Comparison of ENCODE assay signal across 23 mouse cellular contexts in genomic region chr6:52871306-52871705, GRCm38 (mm10).
A peak's percentile ranks its signal among the peaks of the same experiment; 100 is the strongest.
DNase-seq lines count a peak whose midpoint lies in the region; ATAC-seq and TF ChIP-seq lines count a peak whose summit lies in the region.
"Had no signal": no experiment of that assay in that cellular context is flagged by ENCODE, and none has a peak within 500 bp of the region (broad histone marks: within the 10 kb centered on the region; RNA-seq: fewer than 3 reads in every experiment).

No protein-coding gene starts in this region.

- no peaks in the 10 kb centered on the region for H3K27me3 ChIP-seq in intestine, postnatal 0 days (replicated peaks; ENCODE audit: control insufficient read depth, insufficient read depth, low read length)
- no peaks in the 10 kb centered on the region for H3K27me3 ChIP-seq in intestine, embryonic 16.5 days (replicated peaks; ENCODE audit: control insufficient read depth, insufficient read depth, low read length)
- H3K27me3 ChIP-seq in neural tube, embryonic 11.5 days (ENCODE audit: control insufficient read depth, insufficient read depth, low read length): no peaks in the 10 kb centered on the region
- H3K27me3 ChIP-seq: hindbrain, embryonic 12.5 days; liver, embryonic 13.5 days; lung, embryonic 15.5 days had no signal

- H3K9me3 ChIP-seq in intestine, postnatal 0 days (ENCODE audit: control insufficient read depth): no peaks in the 10 kb centered on the region
- no peaks in the 10 kb centered on the region for H3K9me3 ChIP-seq in intestine, embryonic 16.5 days (ENCODE audit: control insufficient read depth, low read length)
- no peaks in the 10 kb centered on the region for H3K9me3 ChIP-seq in neural tube, embryonic 11.5 days (ENCODE audit: control insufficient read depth, low read length)
- H3K9me3 ChIP-seq: embryonic facial prominence, embryonic 10.5 days; forebrain, embryonic 10.5 days; G1E; heart, embryonic 10.5 days; hindbrain, embryonic 12.5 days; liver, embryonic 13.5 days; lung, embryonic 15.5 days had no signal

- no peaks in the 10 kb centered on the region for H3K4me1 ChIP-seq in intestine, postnatal 0 days (replicated peaks; ENCODE audit: control insufficient read depth, insufficient read depth, low read length)
- H3K4me1 ChIP-seq in intestine, embryonic 16.5 days (ENCODE audit: control insufficient read depth, insufficient read depth, low read length): no peaks in the 10 kb centered on the region
- peaks cover 4% of the 10 kb centered on the region; the same call in 1 of the 2 replicates for H3K4me1 ChIP-seq in neural tube, embryonic 11.5 days (ENCODE audit: control insufficient read depth, insufficient read depth, low read length)
- H3K4me1 ChIP-seq: liver, embryonic 13.5 days; lung, embryonic 15.5 days had no signal

- 43% methylated on average over 2 of the region's 2 CpGs for WGBS in intestine, postnatal 0 days
- 37% methylated on average over 2 of the region's 2 CpGs for WGBS in intestine, embryonic 16.5 days
- WGBS in neural tube, embryonic 11.5 days: 23% methylated on average over 2 of the region's 2 CpGs

- no peak overlapping the region for H3K4me2 ChIP-seq in intestine, postnatal 0 days (replicated peaks; ENCODE audit: low read depth)
- no peak overlapping the region for H3K4me2 ChIP-seq in intestine, embryonic 16.5 days (ENCODE audit: low read depth, low read length)
- H3K4me2 ChIP-seq in neural tube, embryonic 11.5 days (ENCODE audit: low read depth): no peak overlapping the region
- H3K4me2 ChIP-seq: hindbrain, embryonic 12.5 days; liver, embryonic 13.5 days; lung, embryonic 15.5 days had no signal

- ATAC-seq in intestine, postnatal 0 days: no peak
- no peak for ATAC-seq in intestine, embryonic 16.5 days
- ATAC-seq in neural tube, embryonic 11.5 days (ENCODE audit: insufficient read depth, low FRiP score, low TSS enrichment): no peak
- ATAC-seq: forebrain, postnatal 0 days had no signal

- H3K27ac ChIP-seq in gastrocnemius, adult 2 months: no peak overlapping the region
- H3K27ac ChIP-seq in intestine, postnatal 0 days (ENCODE audit: low read depth, low read length): no peak overlapping the region
- no peak overlapping the region for H3K27ac ChIP-seq in intestine, embryonic 16.5 days (ENCODE audit: low read length)
- H3K27ac ChIP-seq in neural tube, embryonic 11.5 days (ENCODE audit: low read depth, low read length): no peak overlapping the region
- H3K27ac ChIP-seq: embryonic facial prominence, embryonic 10.5 days; forebrain, embryonic 10.5 days; heart, embryonic 10.5 days; hindbrain, embryonic 12.5 days; liver, embryonic 13.5 days; lung, embryonic 15.5 days; macrophage had no signal

- no peak overlapping the region for H3K9ac ChIP-seq in intestine, postnatal 0 days (ENCODE audit: low read depth, low read length)
- no peak overlapping the region for H3K9ac ChIP-seq in intestine, embryonic 16.5 days (ENCODE audit: low read depth, low read length)
- no peak overlapping the region for H3K9ac ChIP-seq in neural tube, embryonic 11.5 days (ENCODE audit: low read length)
- H3K9ac ChIP-seq: forebrain, postnatal 0 days; hindbrain, embryonic 12.5 days; liver, embryonic 13.5 days; lung, embryonic 15.5 days had no signal

- intact Hi-C loops in gastrocnemius, adult 2 months (cut with DNase I): no loop called here

- H3K36me3 ChIP-seq in intestine, postnatal 0 days (ENCODE audit: control insufficient read depth, insufficient read depth): no peaks in the 10 kb centered on the region
- no peaks in the 10 kb centered on the region for H3K36me3 ChIP-seq in intestine, embryonic 16.5 days (ENCODE audit: control insufficient read depth, insufficient read depth, low read length)
- no peaks in the 10 kb centered on the region for H3K36me3 ChIP-seq in neural tube, embryonic 11.5 days (ENCODE audit: control insufficient read depth, insufficient read depth, low read length)
- H3K36me3 ChIP-seq: embryonic facial prominence, embryonic 10.5 days; forebrain, embryonic 10.5 days; G1E; heart, embryonic 10.5 days; hindbrain, embryonic 12.5 days; liver, embryonic 13.5 days; lung, embryonic 15.5 days had no signal

- no peak overlapping the region for H3K4me3 ChIP-seq in gastrocnemius, adult 2 months
- no peak overlapping the region for H3K4me3 ChIP-seq in intestine, postnatal 0 days (ENCODE audit: low read depth, low read length)
- no peak overlapping the region for H3K4me3 ChIP-seq in intestine, embryonic 16.5 days (ENCODE audit: low read length)
- H3K4me3 ChIP-seq in neural tube, embryonic 11.5 days (ENCODE audit: low read depth, low read length): no peak overlapping the region
- H3K4me3 ChIP-seq: embryonic facial prominence, embryonic 10.5 days; forebrain, embryonic 10.5 days; heart, embryonic 10.5 days; hindbrain, embryonic 12.5 days; liver, embryonic 13.5 days; lung, embryonic 15.5 days had no signal

- no peak for DNase-seq in gastrocnemius, adult 2 months
- no peak for DNase-seq in gastrocnemius, adult 18-20 months (ENCODE audit: low spot score)
- DNase-seq in neural tube, embryonic 11.5 days (ENCODE audit: low spot score): peak; percentile 2
- DNase-seq in neural tube, embryonic 10.5 days (ENCODE audit: extremely low spot score, low spot score): no peak
- no peak for DNase-seq in urinary bladder, adult 18-20 months (ENCODE audit: low spot score in 2 of 2)
- DNase-seq in urinary bladder, postnatal 10 days (ENCODE audit: low spot score): no peak
- DNase-seq: adrenal gland, postnatal 25 days; cerebellum, adult 9-10 months; forebrain, postnatal 0 days; gastrocnemius, postnatal 36 days; kidney, postnatal 36 days; layer of hippocampus, adult 9-11 months; liver, embryonic 13.5 days; right cerebral cortex, postnatal 14 days had no signal

- peak; percentile 10; the same call in 1 of the 2 replicates for TF ChIP-seq CTCF in gastrocnemius, adult 2 months (IDR thresholded peaks at IDR 0.05)
- TF ChIP-seq CTCF in intestine, postnatal 0 days (IDR thresholded peaks at IDR 0.05; ENCODE audit: low read depth): peak; percentile 17; the same call in 1 of the 2 replicates
